Mouse (Mus musculus): ENCODE data around the gene Pramef17. TPM values are rescaled to one million over a fixed set of nuclear protein-coding genes. Genes with fewer than 3 reads are reported as not detected.

Gene Pramef17
- polyA plus RNA-seq, 1 experiment from 2014 or later, result not detected

Other genes with a start within 250 kb of the Pramef17 start
- gene Gm13023, start 205.0 kb downstream of the Pramef17 start, polyA plus RNA-seq (2014; fragmentation: Nextera tagmentation; extraction: Ambion mirVana), result not detected in 2 replicates
- not detected in 2 replicates for gene Gm13084, start 178.3 kb downstream of the Pramef17 start, polyA plus RNA-seq (2014; fragmentation: Nextera tagmentation; extraction: Ambion mirVana)
- gene Gm13103, start 147.9 kb downstream of the Pramef17 start, polyA plus RNA-seq (2014; fragmentation: Nextera tagmentation; extraction: Ambion mirVana), result not detected in 2 replicates
- gene Pramef6, start 94.0 kb downstream of the Pramef17 start, polyA plus RNA-seq (2014; fragmentation: Nextera tagmentation; extraction: Ambion mirVana), result not detected in 2 replicates
- not detected in 2 replicates for gene Pramef25, start 43.4 kb downstream of the Pramef17 start, polyA plus RNA-seq (2014; fragmentation: Nextera tagmentation; extraction: Ambion mirVana)
- not detected in 2 replicates for gene Gm13101, start 27.4 kb downstream of the Pramef17 start, polyA plus RNA-seq (2014; fragmentation: Nextera tagmentation; extraction: Ambion mirVana)
- not detected in 2 replicates for gene Pramel4, start 64.8 kb upstream of the Pramef17 start, polyA plus RNA-seq (2014; fragmentation: Nextera tagmentation; extraction: Ambion mirVana)
- gene Gm13102, start 112.1 kb upstream of the Pramef17 start, polyA plus RNA-seq (2014; fragmentation: Nextera tagmentation; extraction: Ambion mirVana), result not detected in 2 replicates
- gene Oog3, start 168.3 kb upstream of the Pramef17 start, polyA plus RNA-seq (2014; fragmentation: Nextera tagmentation; extraction: Ambion mirVana), result not detected in 2 replicates
- gene Oog2, start 196.3 kb upstream of the Pramef17 start, polyA plus RNA-seq (2014; fragmentation: Nextera tagmentation; extraction: Ambion mirVana), result not detected in 2 replicates
- gene C87977, start 218.9 kb upstream of the Pramef17 start, polyA plus RNA-seq (2014; fragmentation: Nextera tagmentation; extraction: Ambion mirVana), result not detected in 2 replicates